Mouse (Mus musculus) kidney, embryonic 15.5 days (tissue): Measurements from ENCODE around the gene Fam129c. TPM values are rescaled to one million over a fixed set of nuclear protein-coding genes. Genes with fewer than 3 reads are reported as not detected.

ENCODE experiments used
- ATAC-seq: fragments of 200-750 bp; cut with Nextera tagmentation; replicated peaks from 2 replicates; pipeline ENCODE4 v1.8.0; 2017; ENCODE audit warnings: moderate TSS enrichment; ENCODE audit not compliant: low FRiP score
- H3K27ac ChIP-seq: fragments of 300-500 bp; sonication (generic); 2 replicates; pipeline ENCODE4 v1.5.1; 2015; ENCODE audit warnings: mild to moderate bottlenecking, inconsistent platforms
- H3K27me3 ChIP-seq: fragments of 300-500 bp; sonication (generic); 2 replicates; pipeline ENCODE4 v1.6.1; 2015; ENCODE audit warnings: inconsistent platforms
- H3K36me3 ChIP-seq: fragments of 300-500 bp; sonication (generic); 2 replicates; pipeline ENCODE4 v1.6.1; 2015; ENCODE audit warnings: inconsistent platforms
- H3K4me1 ChIP-seq: fragments of 300-500 bp; sonication (generic); 2 replicates; pipeline ENCODE4 v1.6.1; 2015; ENCODE audit warnings: inconsistent platforms
- H3K4me2 ChIP-seq: fragments of 300-500 bp; sonication (generic); 2 replicates; pipeline ENCODE4 v1.6.1; 2015; ENCODE audit warnings: moderate library complexity, mild to moderate bottlenecking, inconsistent platforms
- H3K4me3 ChIP-seq: fragments of 300-500 bp; sonication (generic); replicated peaks from 2 replicates; pipeline ENCODE4 v1.5.1; 2015; ENCODE audit warnings: mild to moderate bottlenecking, inconsistent platforms
- H3K9ac ChIP-seq: fragments of 300-500 bp; sonication (generic); 2 replicates; pipeline ENCODE4 v1.6.1; 2015; ENCODE audit warnings: mild to moderate bottlenecking, inconsistent platforms
- H3K9me3 ChIP-seq: fragments of 300-500 bp; sonication (generic); replicated peaks from 2 replicates; pipeline ENCODE4 v1.6.1; 2016; ENCODE audit warnings: inconsistent platforms
- WGBS: fragments of 180-500 bp; shearing (Covaris S2); methylation state at CpG from one replicate; pipeline ENCODE4 v1.1.7; 2015; ENCODE audit warnings: mixed read lengths; 5-methylcytosine and 5-hydroxymethylcytosine counted together
- polyA plus RNA-seq: library from polyadenylated mRNA; unstranded; fragments of >200 nt; fragmentation: Nextera tagmentation; extraction: Ambion mirVana; gene quantifications from 2 replicates; pipeline ENCODE4 v1.2.1, GENCODE M21; 2015

Gene Fam129c
- polyA plus RNA-seq, 1 experiment from 2014 or later: 4.7 TPM

DNA sequence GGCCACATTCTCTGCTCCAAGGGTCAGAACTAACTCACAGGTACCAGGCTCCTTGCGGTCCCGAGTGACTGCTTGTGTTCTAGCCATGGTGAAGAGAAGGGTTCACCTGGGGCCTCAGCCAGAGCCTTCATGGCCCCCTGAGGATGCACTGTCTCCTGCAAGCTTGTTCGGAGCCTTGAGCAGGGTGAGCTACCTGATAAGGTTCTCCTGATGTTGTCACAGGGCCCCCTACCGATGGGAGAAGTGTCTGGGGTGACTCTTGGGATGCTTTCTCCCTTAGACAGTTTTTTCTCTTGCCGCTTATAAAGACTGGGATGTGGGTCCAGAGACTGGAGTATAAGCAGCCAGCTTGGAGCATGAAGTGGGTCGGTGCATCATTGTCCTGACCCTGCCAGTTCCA, 1.1 kb upstream of the Fam129c start:
- ATAC-seq: no peak
- 0 out of 2 replicates have a peak overlapping the region, but pooled peaks have one; percentile 3 for H3K27ac ChIP-seq
- peaks cover 8% of the 10 kb centered on the region for H3K27me3 ChIP-seq
- H3K4me3 ChIP-seq: no peak overlapping the region
- peaks cover 35% of the 10 kb centered on the region for H3K4me1 ChIP-seq
- peak overlapping the region; percentile 38; the same call in 1 of the 2 replicates for H3K4me2 ChIP-seq
- no peaks in the 10 kb centered on the region for H3K9me3 ChIP-seq
- H3K36me3 ChIP-seq: peaks cover 12% of the 10 kb centered on the region; the same call in 1 of the 2 replicates
- no peak overlapping the region for H3K9ac ChIP-seq
- WGBS: 63% methylated on average over 6 of the region's 6 CpGs

DNA sequence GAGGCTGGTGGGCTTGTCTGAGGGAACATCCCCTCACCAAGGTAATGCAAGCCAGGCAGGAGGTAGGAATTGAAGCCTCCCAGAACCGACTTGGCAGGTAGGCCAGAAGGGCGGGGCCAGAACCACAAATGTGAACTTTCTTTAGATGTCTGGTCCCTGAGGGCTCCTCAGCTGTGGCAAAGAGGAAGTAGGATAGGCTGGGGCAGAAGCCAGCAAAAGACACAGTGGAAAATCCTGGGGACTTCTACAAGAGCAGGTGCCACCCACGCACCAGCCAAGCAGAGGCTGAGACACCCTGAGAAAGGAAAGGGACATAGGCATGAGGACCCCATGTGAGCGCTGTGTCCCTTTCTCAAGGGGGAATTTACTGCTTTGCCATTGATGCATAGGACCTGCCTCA, 650 bp upstream of the Fam129c start:
- no peak overlapping the region for H3K4me3 ChIP-seq
- H3K4me1 ChIP-seq: peaks cover 33% of the 10 kb centered on the region
- H3K9me3 ChIP-seq: no peaks in the 10 kb centered on the region
- no peak overlapping the region for H3K27ac ChIP-seq
- peaks cover 12% of the 10 kb centered on the region; the same call in 1 of the 2 replicates for H3K36me3 ChIP-seq
- ATAC-seq: no peak
- H3K27me3 ChIP-seq: peaks cover 12% of the 10 kb centered on the region
- H3K9ac ChIP-seq: no peak overlapping the region
- no peak overlapping the region for H3K4me2 ChIP-seq
- WGBS: 76% methylated on average over 4 of the region's 4 CpGs

DNA sequence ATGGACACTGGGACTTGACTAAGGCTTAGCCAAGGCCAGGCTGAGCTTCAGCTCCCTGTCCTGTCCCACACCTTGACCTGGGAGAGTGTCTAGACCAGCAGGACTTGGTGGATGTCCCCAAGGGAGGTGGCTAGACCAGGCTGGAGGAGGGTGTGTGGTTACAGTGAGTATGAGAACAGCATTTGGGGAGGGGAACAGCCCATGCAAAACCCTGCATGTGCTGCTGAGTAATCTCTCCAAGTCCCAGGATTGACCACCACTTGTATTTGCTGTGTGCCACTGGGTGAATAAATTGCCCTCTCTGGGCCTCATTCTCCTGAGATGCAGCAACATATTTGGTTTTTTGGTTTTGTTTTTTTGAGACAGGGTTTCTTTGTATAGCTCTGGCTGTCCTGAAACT, 927 bp downstream of the Fam129c start:
- H3K27ac ChIP-seq: no peak overlapping the region
- H3K4me1 ChIP-seq: peaks cover 38% of the 10 kb centered on the region
- no peak overlapping the region for H3K4me2 ChIP-seq
- no peak overlapping the region for H3K9ac ChIP-seq
- peaks cover 27% of the 10 kb centered on the region for H3K27me3 ChIP-seq
- peaks cover 12% of the 10 kb centered on the region; the same call in 1 of the 2 replicates for H3K36me3 ChIP-seq
- H3K4me3 ChIP-seq: no peak overlapping the region
- no peaks in the 10 kb centered on the region for H3K9me3 ChIP-seq
- ATAC-seq: no peak

DNA sequence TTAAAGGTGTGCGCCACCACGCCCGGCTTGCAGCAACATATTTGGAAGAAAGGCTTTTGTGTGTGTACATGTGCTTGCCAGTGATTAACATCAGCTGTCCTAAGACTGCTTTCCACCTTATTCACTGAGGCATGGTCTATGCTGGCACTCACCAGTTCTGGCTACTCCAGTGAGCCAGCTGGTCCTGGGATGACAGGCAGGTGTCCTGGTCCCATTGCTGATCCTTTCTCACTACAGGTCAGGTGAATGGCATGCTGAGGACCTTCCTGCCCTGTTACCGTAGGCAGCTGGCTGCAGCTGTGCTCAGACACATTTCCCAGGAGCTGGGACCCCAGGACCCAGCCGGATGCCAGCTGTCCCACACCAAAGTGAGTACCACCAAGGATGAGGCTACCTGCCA, 1.4 kb downstream of the Fam129c start:
- WGBS: 93% methylated on average over 5 of the region's 5 CpGs
- Histone ChIP-seq H3K27me3 (peaks cover 32% of the 10 kb centered on the region), H3K27ac (no peak overlapping the region), H3K36me3 (peaks cover 12% of the 10 kb centered on the region; the same call in 1 of the 2 replicates), H3K9ac (no peak overlapping the region), H3K4me2 (no peak overlapping the region), H3K4me3 (no peak overlapping the region), H3K4me1 (peaks cover 38% of the 10 kb centered on the region), H3K9me3 (no peaks in the 10 kb centered on the region)
- no peak for ATAC-seq

DNA sequence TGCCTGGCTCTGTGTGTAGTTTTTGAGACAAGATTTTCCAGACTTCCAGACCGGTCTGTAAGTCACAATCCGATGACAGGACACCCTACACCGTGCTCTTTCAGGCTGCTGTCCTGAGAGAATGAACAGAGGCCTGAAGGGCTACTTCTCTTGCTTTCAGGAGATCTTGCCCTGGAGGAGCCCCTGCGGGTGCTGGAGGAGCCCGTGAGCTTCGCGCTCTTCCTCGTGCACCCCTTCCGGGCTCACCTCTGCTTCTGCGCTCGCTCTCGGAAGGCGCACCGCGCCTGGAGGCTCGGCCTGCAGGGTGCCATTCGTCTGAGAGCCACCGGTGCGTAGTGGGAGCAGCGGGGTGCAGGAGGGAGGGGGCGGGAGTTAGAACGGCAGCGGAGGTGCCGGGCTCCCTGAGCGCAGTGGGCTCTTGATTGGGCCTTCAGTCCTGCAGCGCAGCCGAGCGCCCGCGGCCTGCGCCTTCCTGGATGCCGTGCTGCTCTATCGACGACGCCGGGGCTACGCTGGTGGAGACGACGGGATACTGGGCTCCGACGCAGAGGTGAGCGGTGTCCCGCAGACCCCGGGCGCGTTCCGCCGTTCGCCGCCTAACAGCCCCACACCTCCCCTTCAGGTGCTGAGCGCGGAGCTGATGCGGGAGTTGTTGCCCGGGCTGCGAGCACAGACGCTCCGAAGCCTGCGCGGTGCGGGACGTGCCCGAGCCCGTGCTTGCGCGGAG, 4.7 kb downstream of the Fam129c start:
- H3K4me3 ChIP-seq: peak overlapping the region; percentile 37
- peak overlapping the region; percentile 41; the same call in 1 of the 2 replicates for H3K9ac ChIP-seq
- H3K27ac ChIP-seq: no peak overlapping the region
- no peaks in the 10 kb centered on the region for H3K9me3 ChIP-seq
- peaks cover 34% of the 10 kb centered on the region for H3K27me3 ChIP-seq
- H3K4me1 ChIP-seq: peaks cover 19% of the 10 kb centered on the region
- H3K36me3 ChIP-seq: 0 out of 2 replicates have a peak, but pooled peaks cover 3% of the 10 kb centered on the region
- peak overlapping the region; percentile 66 for H3K4me2 ChIP-seq
- peak; percentile 3 for ATAC-seq
- 4% methylated on average over 65 of the region's 65 CpGs for WGBS

DNA sequence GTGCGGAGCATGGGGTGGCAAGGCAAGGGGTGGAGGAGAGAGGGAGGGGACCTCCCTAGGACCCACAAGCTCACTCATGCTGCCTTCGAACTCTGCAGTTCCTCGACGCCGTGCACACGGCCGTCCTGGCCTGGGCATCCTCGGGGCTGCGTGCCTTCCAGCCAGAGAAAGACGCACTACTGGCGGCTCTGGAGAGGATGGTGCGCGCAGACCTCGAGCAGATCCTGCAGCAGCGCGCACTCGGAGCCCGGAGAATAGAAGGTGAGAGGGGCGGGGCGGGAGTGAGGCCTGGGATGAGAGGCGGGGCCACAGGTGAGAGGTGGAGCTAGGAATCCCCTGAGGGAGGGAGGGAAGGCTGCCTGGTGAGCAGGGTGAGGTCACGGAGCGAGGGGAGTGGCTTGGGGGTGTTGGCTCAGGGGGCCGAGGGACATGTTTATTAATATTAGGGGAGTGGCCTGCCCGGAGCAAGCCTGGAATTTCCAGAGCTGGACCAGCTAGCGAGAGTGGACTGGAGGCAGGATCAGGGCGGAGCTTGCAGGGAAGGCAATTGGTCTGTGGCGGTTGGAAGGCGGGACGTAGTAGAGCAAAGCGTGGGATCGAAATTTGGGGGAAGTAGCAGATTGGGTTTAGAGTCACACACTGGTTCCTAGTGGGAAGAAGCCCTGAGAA, 5.4 kb downstream of the Fam129c start:
- H3K27ac ChIP-seq: no peak overlapping the region
- no peaks in the 10 kb centered on the region for H3K9me3 ChIP-seq
- peaks cover 34% of the 10 kb centered on the region for H3K27me3 ChIP-seq
- H3K36me3 ChIP-seq: 0 out of 2 replicates have a peak, but pooled peaks cover 3% of the 10 kb centered on the region
- peak overlapping the region; percentile 37 for H3K4me3 ChIP-seq
- WGBS: 1% methylated on average over 32 of the region's 32 CpGs
- H3K9ac ChIP-seq: peak overlapping the region; percentile 41; the same call in 1 of the 2 replicates
- H3K4me2 ChIP-seq: peak overlapping the region; percentile 66
- peak; percentile 86 for ATAC-seq
- H3K4me1 ChIP-seq: peaks cover 19% of the 10 kb centered on the region

DNA sequence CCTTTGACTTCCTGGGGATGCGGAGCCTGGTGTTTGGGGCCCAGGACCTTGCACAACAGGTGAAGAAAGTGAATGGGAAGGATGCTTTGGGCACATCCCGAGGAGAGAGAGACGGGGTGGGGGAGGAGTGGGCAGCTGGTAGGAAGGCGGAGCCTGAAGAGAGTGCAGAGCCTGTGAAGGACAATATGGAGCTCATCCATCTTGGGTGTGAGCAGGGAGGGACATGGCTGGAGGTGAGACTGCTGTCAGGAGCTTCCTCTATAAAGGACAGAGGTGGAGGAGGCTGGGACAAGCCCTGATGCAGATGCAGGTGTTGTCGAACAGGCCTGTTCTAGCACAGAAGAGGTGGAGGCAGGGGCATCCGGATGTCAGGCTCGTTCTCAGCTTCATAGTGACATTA, 6.6 kb downstream of the Fam129c start:
- H3K36me3 ChIP-seq: 0 out of 2 replicates have a peak, but pooled peaks cover 3% of the 10 kb centered on the region
- H3K4me2 ChIP-seq: no peak overlapping the region
- 59% methylated on average over 7 of the region's 7 CpGs for WGBS
- no peak overlapping the region for H3K27ac ChIP-seq
- H3K9ac ChIP-seq: no peak overlapping the region
- peaks cover 19% of the 10 kb centered on the region for H3K4me1 ChIP-seq
- H3K9me3 ChIP-seq: no peaks in the 10 kb centered on the region
- peaks cover 34% of the 10 kb centered on the region for H3K27me3 ChIP-seq
- no peak for ATAC-seq
- no peak overlapping the region for H3K4me3 ChIP-seq

DNA sequence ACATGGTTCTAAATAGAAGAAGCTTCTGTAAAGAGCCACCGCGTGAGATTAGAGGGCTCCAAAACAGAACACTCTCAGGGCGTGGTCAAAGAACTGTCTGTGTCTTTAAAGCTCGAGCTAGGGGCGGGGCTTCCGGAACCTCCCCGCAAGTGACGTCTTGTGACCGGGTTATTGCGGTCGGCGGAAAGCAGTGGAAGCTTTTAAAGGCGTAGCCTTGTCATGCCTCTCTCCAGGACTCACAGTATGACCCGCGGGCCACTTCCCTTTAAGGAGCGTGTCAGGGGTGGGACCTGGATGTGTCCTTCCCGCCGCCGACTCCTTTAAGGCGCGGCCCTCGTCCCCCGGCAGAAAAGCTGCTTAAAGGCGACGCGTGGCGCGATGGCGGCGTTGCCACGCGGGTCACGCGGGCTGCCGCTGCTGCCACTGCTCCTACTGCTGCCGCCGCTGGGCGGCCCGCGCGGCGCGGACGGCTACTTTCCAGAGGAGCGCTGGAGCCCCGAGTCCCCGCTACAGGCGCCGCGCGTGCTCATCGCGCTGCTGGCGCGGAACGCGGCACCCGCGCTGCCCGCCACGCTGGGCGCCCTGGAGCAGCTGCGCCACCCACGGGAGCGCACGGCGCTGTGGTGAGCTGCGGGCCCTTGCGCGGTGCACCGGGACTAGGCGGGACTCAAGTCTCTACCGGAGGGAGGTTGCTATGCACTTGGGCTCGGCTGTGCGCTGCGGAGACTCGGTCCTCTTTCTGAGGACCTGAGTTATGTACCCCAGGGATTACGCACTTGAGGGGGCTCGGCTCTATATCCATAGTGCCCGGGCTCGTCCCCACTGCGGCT, 13.6 kb downstream of the Fam129c start, which contains the start of gene Colgalt1:
Gene Colgalt1 (plus strand): TSS at position 177 of the 830 bp plus-strand sequence.
- Histone ChIP-seq H3K4me2 (peak within 1 kb of the TSS; percentile 79), H3K9me3 (no peaks in the 10 kb centered on the region), H3K27me3 (no peaks in the 10 kb centered on the region), H3K36me3 (peaks cover 31% of the 10 kb centered on the region), H3K4me3 (peak within 1 kb of the TSS; percentile 95), H3K9ac (peak within 1 kb of the TSS; percentile 94), H3K4me1 (peaks cover 22% of the 10 kb centered on the region), H3K27ac (peak within 1 kb of the TSS; percentile 88)
- peak; percentile 99 for ATAC-seq
- WGBS: under 1% methylated on average over 81 of the region's 82 CpGs

DNA sequence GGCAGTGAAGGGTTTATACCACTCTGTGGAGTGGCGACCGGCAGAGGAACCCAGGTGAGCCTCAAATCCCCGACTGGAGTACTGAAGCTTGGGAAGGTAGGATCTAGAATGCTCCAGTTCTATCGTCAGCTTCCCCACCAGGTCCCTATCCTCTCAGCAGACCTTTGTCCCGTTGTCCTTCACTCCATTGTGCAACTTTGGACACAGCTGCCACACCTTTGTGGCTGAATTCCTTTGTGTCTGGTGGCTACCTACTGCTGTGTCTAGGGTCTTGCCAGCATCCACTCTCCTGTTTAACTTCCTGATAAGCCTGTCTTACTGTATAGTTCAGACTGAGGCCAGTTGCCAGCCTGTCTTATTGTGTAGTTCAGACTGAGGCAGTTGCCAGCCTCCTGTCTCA, 14.7 kb downstream of the Fam129c start:
- Histone ChIP-seq H3K4me2 (peak overlapping the region; percentile 79), H3K4me3 (peak overlapping the region; percentile 95), H3K4me1 (peaks cover 22% of the 10 kb centered on the region), H3K27ac (no peak overlapping the region), H3K36me3 (peaks cover 42% of the 10 kb centered on the region), H3K9me3 (no peaks in the 10 kb centered on the region), H3K27me3 (no peaks in the 10 kb centered on the region), H3K9ac (peak overlapping the region; percentile 94)
- 48% methylated on average over 5 of the region's 5 CpGs for WGBS
- no peak for ATAC-seq

DNA sequence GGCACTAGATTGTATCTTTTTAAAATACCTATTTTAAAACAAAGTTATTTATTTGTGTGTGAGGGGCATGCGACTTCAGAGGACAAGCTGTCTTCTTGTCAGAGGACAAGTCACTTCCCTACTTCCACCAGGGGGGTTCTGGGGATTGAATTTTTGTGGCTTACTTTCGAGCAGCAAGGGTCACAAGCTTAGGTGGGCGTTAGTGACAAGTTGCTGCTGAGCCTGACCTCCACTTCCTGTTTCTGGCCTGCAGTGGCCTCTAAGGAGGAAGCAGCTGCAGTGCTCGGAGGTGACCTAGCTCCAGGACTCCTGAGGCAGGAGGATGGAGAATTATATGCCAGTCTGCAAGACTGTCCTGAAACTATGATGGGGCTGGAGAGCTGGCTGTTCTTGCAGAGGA, 16.0 kb downstream of the Fam129c start:
- H3K27ac ChIP-seq: no peak overlapping the region
- no peak overlapping the region for H3K9ac ChIP-seq
- peaks cover 22% of the 10 kb centered on the region for H3K4me1 ChIP-seq
- H3K9me3 ChIP-seq: no peaks in the 10 kb centered on the region
- H3K4me3 ChIP-seq: no peak overlapping the region
- ATAC-seq: no peak
- H3K27me3 ChIP-seq: no peaks in the 10 kb centered on the region
- no peak overlapping the region for H3K4me2 ChIP-seq
- 36% methylated on average over 4 of the region's 4 CpGs for WGBS
- H3K36me3 ChIP-seq: peaks cover 54% of the 10 kb centered on the region

DNA sequence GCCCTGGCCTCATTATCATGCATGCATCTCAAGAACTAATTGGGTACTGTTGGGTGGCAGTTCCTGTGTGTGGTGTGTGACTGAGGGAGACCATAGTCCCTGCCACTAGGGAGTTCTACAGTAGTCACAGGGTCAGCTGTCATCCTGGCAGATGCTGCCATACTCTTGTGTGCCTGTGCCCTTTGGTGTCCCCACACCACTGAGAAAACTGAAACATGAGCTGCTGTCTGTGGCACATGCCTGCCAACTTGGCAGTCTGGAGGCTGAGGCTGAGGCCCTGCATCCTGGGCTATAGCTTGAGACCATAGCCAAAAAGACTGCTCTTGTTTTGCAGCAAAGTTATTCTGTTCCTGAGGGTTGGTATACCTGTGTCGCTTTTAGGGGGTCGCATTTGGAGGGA, 22.3 kb downstream of the Fam129c start:
- Histone ChIP-seq H3K9ac (no peak overlapping the region), H3K27ac (no peak overlapping the region), H3K4me2 (no peak overlapping the region), H3K27me3 (no peaks in the 10 kb centered on the region), H3K36me3 (peaks cover 97% of the 10 kb centered on the region), H3K4me1 (no peaks in the 10 kb centered on the region), H3K9me3 (peaks cover 22% of the 10 kb centered on the region), H3K4me3 (no peak overlapping the region)
- WGBS: 96% methylated on average over 2 of the region's 2 CpGs
- no peak for ATAC-seq
